Mouse (Mus musculus) intestine, embryonic 14.5 days (tissue): ENCODE results near the gene Depp1. TPM values are rescaled to one million over a fixed set of nuclear protein-coding genes. Genes with fewer than 3 reads are reported as not detected.

Source experiments
- ATAC-seq: fragments of 200-750 bp; cut with Nextera tagmentation; replicated peaks from 2 replicates; pipeline ENCODE4 v1.8.0; 2017; ENCODE audit warnings: low read depth, moderate number of reproducible peaks, moderate TSS enrichment, moderate library complexity; ENCODE audit not compliant: low FRiP score, low TSS enrichment
- DNase-seq: peaks from one replicate; pipeline ENCODE4 v3.0.0-alpha.2; 2018; ENCODE audit warnings: low spot score
- H3K27ac ChIP-seq: fragments of 300-500 bp; sonication (generic); 2 replicates; pipeline ENCODE4 v1.5.1; 2014; ENCODE audit warnings: low read depth, mild to moderate bottlenecking, control low read depth
- H3K27me3 ChIP-seq: fragments of 300-500 bp; sonication (generic); replicated peaks from 2 replicates; pipeline ENCODE4 v1.6.1; 2014; ENCODE audit warnings: low read length, control low read depth; ENCODE audit not compliant: control insufficient read depth, insufficient read depth
- H3K36me3 ChIP-seq: fragments of 300-500 bp; sonication (generic); 2 replicates; pipeline ENCODE4 v1.6.1; 2014; ENCODE audit warnings: low read length, control low read depth; ENCODE audit not compliant: control insufficient read depth, insufficient read depth
- H3K4me1 ChIP-seq: fragments of 300-500 bp; sonication (generic); replicated peaks from 2 replicates; pipeline ENCODE4 v1.6.1; 2014; ENCODE audit warnings: low read length, control low read depth, mixed read lengths; ENCODE audit not compliant: control insufficient read depth, insufficient read depth
- H3K4me2 ChIP-seq: fragments of 300-500 bp; sonication (generic); 2 replicates; pipeline ENCODE4 v1.6.1; 2014; ENCODE audit warnings: low read length
- H3K4me3 ChIP-seq: fragments of 300-500 bp; sonication (generic); 2 replicates; pipeline ENCODE4 v1.5.1; 2014; ENCODE audit warnings: low read depth, low read length, control low read depth, mixed read lengths
- H3K9ac ChIP-seq: fragments of 300-500 bp; sonication (generic); 2 replicates; pipeline ENCODE4 v1.6.1; 2014; ENCODE audit warnings: mild to moderate bottlenecking, low read length
- H3K9me3 ChIP-seq: fragments of 300-500 bp; sonication (generic); 2 replicates; pipeline ENCODE4 v1.6.1; 2016; ENCODE audit warnings: low read length, control low read depth; ENCODE audit not compliant: control insufficient read depth
- WGBS: fragments of 180-500 bp; shearing (Covaris S2); extraction: QIAGEN DNeasy Blood & Tissue Kit; methylation state at CpG from one replicate; pipeline ENCODE4 v1.1.7; 2014; 5-methylcytosine and 5-hydroxymethylcytosine counted together
- polyA plus RNA-seq: library from polyadenylated mRNA; unstranded; fragments of >200 nt; fragmentation: Nextera tagmentation; extraction: Ambion mirVana; gene quantifications from 2 replicates; pipeline ENCODE4 v1.2.1, GENCODE M21; 2014

Depp1 gene
- polyA plus RNA-seq, 1 experiment from 2014 or later: 24.1 TPM

GRCm38 (mm10) chr6:116670144-116670543 is 19.7 kb downstream of the Depp1 start:
- Histone ChIP-seq H3K4me3 (no peak overlapping the region), H3K27ac (no peak overlapping the region), H3K36me3 (no peaks in the 10 kb centered on the region), H3K9me3 (no peaks in the 10 kb centered on the region), H3K4me1 (peaks cover 24% of the 10 kb centered on the region), H3K9ac (no peak overlapping the region), H3K4me2 (no peak overlapping the region), H3K27me3 (no peaks in the 10 kb centered on the region)
- WGBS: 64% methylated on average over 6 of the region's 6 CpGs
- DNase-seq (no peak), ATAC-seq (no peak)

GRCm38 (mm10) chr6:116671031-116671430 is 20.6 kb downstream of the Depp1 start:
- no peaks in the 10 kb centered on the region for H3K27me3 ChIP-seq
- no peak overlapping the region for H3K9ac ChIP-seq
- WGBS: 23% methylated on average over 5 of the region's 5 CpGs

GRCm38 (mm10) chr6:116671768-116672167 is 21.4 kb downstream of the Depp1 start:
- H3K4me2 ChIP-seq: no peak overlapping the region

More at GRCm38 (mm10) chr6:116671031-116671430, 20.6 kb downstream of the Depp1 start:
- Histone ChIP-seq H3K27ac (no peak overlapping the region), H3K9me3 (no peaks in the 10 kb centered on the region), H3K4me2 (peak overlapping the region; percentile 13; the same call in 1 of the 2 replicates), H3K4me3 (no peak overlapping the region), H3K4me1 (peaks cover 24% of the 10 kb centered on the region), H3K36me3 (no peaks in the 10 kb centered on the region)
- peak; percentile 74 for DNase-seq
- no peak for ATAC-seq

GRCm38 (mm10) chr6:116672349-116672748 is 21.9 kb downstream of the Depp1 start:
- Histone ChIP-seq H3K4me1 (peaks cover 31% of the 10 kb centered on the region), H3K27me3 (no peaks in the 10 kb centered on the region), H3K27ac (no peak overlapping the region), H3K36me3 (no peaks in the 10 kb centered on the region), H3K4me2 (peak overlapping the region; percentile 97), H3K4me3 (no peak overlapping the region), H3K9me3 (no peaks in the 10 kb centered on the region), H3K9ac (no peak overlapping the region)
- WGBS: 71% methylated on average over 5 of the region's 5 CpGs
- DNase-seq (no peak), ATAC-seq (no peak)

More at GRCm38 (mm10) chr6:116671768-116672167, 21.4 kb downstream of the Depp1 start:
- H3K9ac ChIP-seq: no peak overlapping the region
- WGBS: 87% methylated on average over 4 of the region's 4 CpGs
- DNase-seq: no peak
- no peak overlapping the region for H3K4me3 ChIP-seq
- H3K9me3 ChIP-seq: no peaks in the 10 kb centered on the region
- H3K4me1 ChIP-seq: peaks cover 31% of the 10 kb centered on the region
- H3K27ac ChIP-seq: no peak overlapping the region
- H3K27me3 ChIP-seq: no peaks in the 10 kb centered on the region
- no peaks in the 10 kb centered on the region for H3K36me3 ChIP-seq
- no peak for ATAC-seq

GRCm38 (mm10) chr6:116673471-116674282 is 23.3 kb downstream of the Depp1 start, which contains the start of gene Rassf4:
TSS of gene Rassf4 (minus strand) at chr6:116673952.
- ATAC-seq (peak; percentile 91), DNase-seq (peak; percentile 96)
- Histone ChIP-seq H3K4me3 (peak within 1 kb of the TSS; percentile 56), H3K27me3 (no peaks in the 10 kb centered on the region), H3K9me3 (no peaks in the 10 kb centered on the region), H3K9ac (peak within 1 kb of the TSS; percentile 43), H3K27ac (peak within 1 kb of the TSS; percentile 77), H3K36me3 (no peaks in the 10 kb centered on the region), H3K4me1 (peaks cover 31% of the 10 kb centered on the region), H3K4me2 (peak within 1 kb of the TSS; percentile 97)
- WGBS: under 1% methylated on average over 44 of the region's 44 CpGs

GRCm38 (mm10) chr6:116674283-116674886 is 24.0 kb downstream of the Depp1 start:
- Histone ChIP-seq H3K9ac (peak overlapping the region; percentile 40), H3K4me2 (peak overlapping the region; percentile 97), H3K36me3 (no peaks in the 10 kb centered on the region), H3K4me3 (peak overlapping the region; percentile 56), H3K27ac (peak overlapping the region; percentile 77), H3K4me1 (peaks cover 31% of the 10 kb centered on the region), H3K27me3 (no peaks in the 10 kb centered on the region), H3K9me3 (no peaks in the 10 kb centered on the region)
- peak; percentile 37; the same call in 1 of the 2 replicates for ATAC-seq
- DNase-seq: no peak
- WGBS: 18% methylated on average over 16 of the region's 16 CpGs

GRCm38 (mm10) chr6:116676355-116676913 is 26.0 kb downstream of the Depp1 start:
- 65% methylated on average over 10 of the region's 10 CpGs for WGBS
- Histone ChIP-seq H3K36me3 (no peaks in the 10 kb centered on the region), H3K4me2 (no peak overlapping the region), H3K27ac (no peak overlapping the region), H3K9ac (no peak overlapping the region), H3K9me3 (no peaks in the 10 kb centered on the region), H3K27me3 (no peaks in the 10 kb centered on the region), H3K4me3 (no peak overlapping the region), H3K4me1 (peaks cover 19% of the 10 kb centered on the region)
- DNase-seq (no peak), ATAC-seq (no peak)

- peaks cover 19% of the 10 kb centered on the region for H3K4me1 ChIP-seq
- H3K9ac ChIP-seq: no peak overlapping the region
- H3K36me3 ChIP-seq: no peaks in the 10 kb centered on the region
- H3K4me2 ChIP-seq: no peak overlapping the region
- no peaks in the 10 kb centered on the region for H3K9me3 ChIP-seq
- WGBS: 63% methylated on average over 6 of the region's 6 CpGs
- no peaks in the 10 kb centered on the region for H3K27me3 ChIP-seq
- DNase-seq (no peak), ATAC-seq (no peak)
- H3K4me3 ChIP-seq: no peak overlapping the region
- no peak overlapping the region for H3K27ac ChIP-seq
Measured at GRCm38 (mm10) chr6:116677321-116677720, 26.9 kb downstream of the Depp1 start.
